Mouse (Mus musculus) liver, adult 2 months (tissue): ENCODE results near the gene Zfp84.

Source experiments
- CTCF ChIP-seq: fragments of 200-500 bp; IDR thresholded peaks from 2 replicates; pipeline ENCODE4 v1.5.1; 2011; ENCODE audit warnings: low read depth, low read length, control low read depth
- POLR2A ChIP-seq: fragments of 200-500 bp; IDR thresholded peaks from 2 replicates; pipeline ENCODE4 v1.6.1; 2011; ENCODE audit warnings: low read length, control low read depth; ENCODE audit not compliant: insufficient read depth; ENCODE audit errors: extremely low read depth

GRCm38 (mm10) chr7:29742258-29742657, 26.1 kb upstream of the Zfp84 start:
- TF ChIP-seq CTCF, result no peak
- no peak for TF ChIP-seq POLR2A
